In the genomic region with DNA sequence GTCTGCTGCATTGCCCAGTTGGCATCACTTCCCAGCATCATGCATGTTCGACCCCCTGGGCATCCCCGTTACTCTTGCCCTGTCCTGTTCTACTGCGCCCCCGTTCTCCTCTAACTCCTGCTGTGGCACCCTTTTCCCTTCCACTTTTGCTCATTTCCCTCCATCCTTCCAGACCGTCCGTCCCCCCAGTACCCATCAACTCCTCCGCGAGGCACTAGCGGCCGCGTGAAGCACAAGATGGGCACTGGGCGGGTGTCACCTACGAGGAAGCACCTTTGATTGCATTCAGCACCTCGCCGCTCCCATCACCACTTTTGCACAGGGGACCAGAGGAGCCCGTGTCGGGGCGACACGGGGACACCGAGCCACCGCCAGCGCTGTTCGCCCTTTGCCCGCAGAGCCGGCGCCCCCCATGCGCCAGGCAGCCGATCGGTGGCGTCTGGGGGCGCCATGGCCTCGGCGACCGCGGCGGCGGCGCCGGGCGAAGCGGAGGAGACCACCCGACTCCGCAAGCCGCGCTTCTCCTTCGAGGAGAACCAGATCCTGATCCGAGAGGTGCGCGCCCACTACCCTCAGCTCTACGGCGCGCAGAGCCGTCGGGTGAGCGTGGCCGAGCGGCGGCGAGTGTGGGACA, we compare ENCODE assay signal across 9 mouse cellular contexts. TPM values are rescaled to one million over a fixed set of nuclear protein-coding genes. Genes with fewer than 3 reads are reported as not detected.
A peak's percentile ranks its signal among the peaks of the same experiment; 100 is the strongest.
DNase-seq lines count a peak whose midpoint lies in the region; ATAC-seq lines count a peak whose summit lies in the region.
"Had no signal": no experiment of that assay in that cellular context is flagged by ENCODE, and none has a peak within 500 bp of the region (broad histone marks: within the 10 kb centered on the region; RNA-seq: fewer than 3 reads in every experiment).

No protein-coding gene starts in this region.

- H3K4me2 ChIP-seq in lung, embryonic 16.5 days (ENCODE audit: low read depth, low read length): peak overlapping the region; percentile 86
- H3K4me2 ChIP-seq in forebrain, embryonic 12.5 days: peak overlapping the region; percentile 79
- H3K4me2 ChIP-seq in intestine, embryonic 16.5 days (ENCODE audit: low read depth, low read length): peak overlapping the region; percentile 88

- DNase-seq in adrenal gland, adult (ENCODE audit: inconsistent age in 2 of 2, low spot score in 1 of 2): peak; percentile 60 to 82
- no peak for DNase-seq in adrenal gland, postnatal 25 days
- DNase-seq in lung, postnatal 25 days (ENCODE audit: low spot score): no peak
- DNase-seq in neural tube, embryonic 10.5 days (ENCODE audit: extremely low spot score, low spot score): peak; percentile 61
- no peak for DNase-seq in ovary, postnatal 10 days (ENCODE audit: low spot score)

- peak overlapping the region; percentile 64 for H3K9ac ChIP-seq in lung, embryonic 16.5 days (ENCODE audit: low read length)
- H3K9ac ChIP-seq in forebrain, embryonic 12.5 days: peak overlapping the region; percentile 72
- peak overlapping the region; percentile 65 for H3K9ac ChIP-seq in intestine, embryonic 16.5 days (ENCODE audit: low read depth, low read length)

- peaks cover 18% of the 10 kb centered on the region for H3K27me3 ChIP-seq in lung, embryonic 16.5 days (ENCODE audit: control insufficient read depth, insufficient read depth, low read depth, low read length)
- peaks cover 26% of the 10 kb centered on the region for H3K27me3 ChIP-seq in forebrain, embryonic 12.5 days
- H3K27me3 ChIP-seq in intestine, embryonic 16.5 days (replicated peaks; ENCODE audit: control insufficient read depth, insufficient read depth, low read length): peaks cover 19% of the 10 kb centered on the region

- 0 out of 2 replicates have a peak, but pooled peaks have one; percentile 6 for ATAC-seq in lung, embryonic 16.5 days (ENCODE audit: low read depth)
- ATAC-seq in forebrain, embryonic 12.5 days (ENCODE audit: low FRiP score): peak; percentile 10; the same call in 1 of the 2 replicates
- peak; percentile 0; the same call in 1 of the 2 replicates for ATAC-seq in intestine, embryonic 16.5 days

- no peaks in the 10 kb centered on the region for H3K9me3 ChIP-seq in lung, embryonic 16.5 days (ENCODE audit: control insufficient read depth, low read length)
- H3K9me3 ChIP-seq in forebrain, embryonic 12.5 days: no peaks in the 10 kb centered on the region
- H3K9me3 ChIP-seq in intestine, embryonic 16.5 days (ENCODE audit: control insufficient read depth, low read length): no peaks in the 10 kb centered on the region

- peak overlapping the region; percentile 60 for H3K4me3 ChIP-seq in lung, embryonic 16.5 days (ENCODE audit: low read length)
- H3K4me3 ChIP-seq in forebrain, embryonic 12.5 days (replicated peaks): peak overlapping the region; percentile 55
- H3K4me3 ChIP-seq in intestine, embryonic 16.5 days (ENCODE audit: low read length): peak overlapping the region; percentile 55

- peaks cover 27% of the 10 kb centered on the region for H3K4me1 ChIP-seq in lung, embryonic 16.5 days (replicated peaks; ENCODE audit: control insufficient read depth, insufficient read depth, low read length)
- H3K4me1 ChIP-seq in forebrain, embryonic 12.5 days: peaks cover 28% of the 10 kb centered on the region
- H3K4me1 ChIP-seq in intestine, embryonic 16.5 days (ENCODE audit: control insufficient read depth, insufficient read depth, low read length): peaks cover 13% of the 10 kb centered on the region

- under 1% methylated on average over 52 of the region's 59 CpGs for WGBS in lung, embryonic 16.5 days
- WGBS in forebrain, embryonic 12.5 days: under 1% methylated on average over 59 of the region's 59 CpGs
- 1% methylated on average over 57 of the region's 59 CpGs for WGBS in intestine, embryonic 16.5 days

- no peak overlapping the region for H3K27ac ChIP-seq in lung, embryonic 16.5 days (ENCODE audit: low read length)
- H3K27ac ChIP-seq in forebrain, embryonic 12.5 days: no peak overlapping the region
- H3K27ac ChIP-seq in intestine, embryonic 16.5 days (ENCODE audit: low read length): no peak overlapping the region

- peaks cover 2% of the 10 kb centered on the region; the same call in 1 of the 2 replicates for H3K36me3 ChIP-seq in lung, embryonic 16.5 days (ENCODE audit: control insufficient read depth, insufficient read depth, low read length)
- H3K36me3 ChIP-seq in forebrain, embryonic 12.5 days (replicated peaks): peaks cover 4% of the 10 kb centered on the region; the same call in 1 of the 2 replicates
- H3K36me3 ChIP-seq in intestine, embryonic 16.5 days (ENCODE audit: control insufficient read depth, insufficient read depth, low read length): no peaks in the 10 kb centered on the region

RNA-seq across cellular contexts. Expression of gene Mypop, which starts 0.7 kb away (rescaled TPM):
- total RNA-seq in adrenal gland, postnatal 25 days (2021): 10.9 and 13.0 TPM in 2 replicates
- polyA plus RNA-seq in lung, embryonic 16.5 days (2015; fragmentation: Nextera tagmentation; extraction: Ambion mirVana): 2.1 and 2.8 TPM in 2 replicates
- 3.3 and 4.6 TPM in 2 replicates for polyA plus RNA-seq in forebrain, embryonic 12.5 days (2016; fragmentation: Nextera tagmentation; extraction: Ambion mirVana)
- polyA plus RNA-seq in intestine, embryonic 16.5 days (2015; fragmentation: Nextera tagmentation; extraction: Ambion mirVana): 1.7 TPM in 2 replicates

RNA-seq across cellular contexts. Expression of gene Nanos2, which starts 4.6 kb away (rescaled TPM):
- not detected in 2 replicates for total RNA-seq in adrenal gland, postnatal 25 days (2021)
- polyA plus RNA-seq in lung, embryonic 16.5 days (2015; fragmentation: Nextera tagmentation; extraction: Ambion mirVana): not detected in 2 replicates
- polyA plus RNA-seq in forebrain, embryonic 12.5 days (2016; fragmentation: Nextera tagmentation; extraction: Ambion mirVana): 0.24 and 0.28 TPM in 2 replicates
- not detected in 2 replicates for polyA plus RNA-seq in intestine, embryonic 16.5 days (2015; fragmentation: Nextera tagmentation; extraction: Ambion mirVana)
- total RNA-seq: hematopoietic stem cell, adult 5-6 weeks had no signal

RNA-seq across cellular contexts. Expression of gene Irf2bp1, which starts 12.1 kb away (rescaled TPM):
- 45.8 and 48.3 TPM in 2 replicates for total RNA-seq in adrenal gland, postnatal 25 days (2021)
- polyA plus RNA-seq in lung, embryonic 16.5 days (2015; fragmentation: Nextera tagmentation; extraction: Ambion mirVana): 16.0 and 16.5 TPM in 2 replicates
- 36.2 and 39.8 TPM in 2 replicates for polyA plus RNA-seq in forebrain, embryonic 12.5 days (2016; fragmentation: Nextera tagmentation; extraction: Ambion mirVana)
- polyA plus RNA-seq in intestine, embryonic 16.5 days (2015; fragmentation: Nextera tagmentation; extraction: Ambion mirVana): 17.0 and 17.1 TPM in 2 replicates

RNA-seq across cellular contexts. Expression of gene Foxa3, which starts 31.6 kb away (rescaled TPM):
- total RNA-seq in adrenal gland, postnatal 25 days (2021): 0.76 TPM in 1 of 2 replicates, not detected in the other
- polyA plus RNA-seq in lung, embryonic 16.5 days (2015; fragmentation: Nextera tagmentation; extraction: Ambion mirVana): 2.3 TPM in 2 replicates
- polyA plus RNA-seq in forebrain, embryonic 12.5 days (2016; fragmentation: Nextera tagmentation; extraction: Ambion mirVana): 0.09 TPM in 1 of 2 replicates, not detected in the other
- 28.5 and 30.8 TPM in 2 replicates for polyA plus RNA-seq in intestine, embryonic 16.5 days (2015; fragmentation: Nextera tagmentation; extraction: Ambion mirVana)

RNA-seq across cellular contexts. Expression of gene Sympk, which starts 32.4 kb away (rescaled TPM):
- 120 and 126 TPM in 2 replicates for total RNA-seq in adrenal gland, postnatal 25 days (2021)
- 27.4 and 27.5 TPM in 2 replicates for polyA plus RNA-seq in lung, embryonic 16.5 days (2015; fragmentation: Nextera tagmentation; extraction: Ambion mirVana)
- polyA plus RNA-seq in forebrain, embryonic 12.5 days (2016; fragmentation: Nextera tagmentation; extraction: Ambion mirVana): 50.6 and 53.2 TPM in 2 replicates
- 23.5 and 24.1 TPM in 2 replicates for polyA plus RNA-seq in intestine, embryonic 16.5 days (2015; fragmentation: Nextera tagmentation; extraction: Ambion mirVana)

Comparison
In these comparisons a context has a peak if more than half of its experiments do, and no peak if none do; other contexts are left out.
1. DNase-seq: peak in adrenal gland, adult (2 of 2) and neural tube, embryonic 10.5 days (single experiment); none in adrenal gland, postnatal 25 days (single experiment), lung, postnatal 25 days (single experiment) and ovary, postnatal 10 days (single experiment).
2. Peak in every context shown above with its lines, with median percentiles within 50 percentile points of each other: ATAC-seq, H3K4me2 ChIP-seq, H3K4me3 ChIP-seq and H3K9ac ChIP-seq.